22 mouse cellular contexts compared by ENCODE assay signal in the genomic region with DNA sequence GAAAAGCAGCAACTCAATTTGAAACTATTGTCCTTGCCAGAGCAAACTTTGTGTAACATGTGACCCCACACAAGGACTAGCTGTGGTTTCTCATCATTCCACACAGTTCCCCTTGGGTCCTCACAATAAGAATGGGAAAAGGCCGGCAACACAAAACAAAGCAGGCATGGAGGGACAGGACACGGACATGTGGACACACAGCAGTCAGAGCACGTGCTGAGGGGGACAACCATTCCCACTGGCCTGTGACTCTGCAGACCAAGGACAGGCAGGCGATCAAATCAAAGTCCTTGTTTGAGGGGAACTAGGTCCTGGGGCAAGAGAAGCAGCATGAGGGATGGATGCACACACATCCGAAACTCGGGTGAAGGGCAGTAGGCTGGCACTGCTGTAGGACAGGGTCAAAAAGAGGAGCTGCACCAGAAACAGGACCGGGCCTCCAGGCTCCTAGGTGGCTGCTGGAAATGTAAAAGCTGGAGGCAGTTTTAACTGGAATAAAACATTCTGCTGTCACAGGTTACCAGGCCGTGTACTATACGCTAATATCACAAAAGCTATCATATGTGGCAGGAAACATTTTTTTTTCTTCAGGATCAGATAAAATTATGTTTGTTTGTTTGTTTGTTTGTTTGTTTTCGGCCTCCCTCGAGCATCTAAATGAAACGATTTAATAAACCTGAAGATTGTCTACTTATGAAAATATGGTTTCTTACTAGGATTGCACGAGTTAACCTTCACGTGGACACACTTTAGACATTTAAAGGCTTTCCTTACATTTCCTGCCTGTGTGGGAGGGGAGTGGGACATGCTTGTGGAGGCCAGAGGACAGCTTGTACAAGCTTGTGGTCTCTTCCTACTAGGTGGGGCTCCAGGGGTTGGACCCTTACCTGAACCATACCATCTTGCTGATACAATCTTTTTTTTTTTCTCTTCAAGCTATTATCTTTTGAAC.
"Had no signal": no experiment of that assay in that cellular context is flagged by ENCODE, and none has a peak within 500 bp of the region (broad histone marks: within the 10 kb centered on the region; RNA-seq: fewer than 3 reads in every experiment).

No protein-coding gene starts in this region.

- H3K9me3 ChIP-seq: heart, embryonic 10.5 days; heart, embryonic 12.5 days; hindbrain, embryonic 10.5 days; hindbrain, embryonic 12.5 days; hindbrain, embryonic 15.5 days; intestine, embryonic 15.5 days; limb, embryonic 10.5 days; limb, embryonic 12.5 days had no signal

- H3K27me3 ChIP-seq: heart, embryonic 12.5 days; hindbrain, embryonic 12.5 days; hindbrain, embryonic 15.5 days; intestine, embryonic 15.5 days; limb, embryonic 12.5 days had no signal

- H3K27ac ChIP-seq: heart, embryonic 10.5 days; hindbrain, embryonic 10.5 days; hindbrain, embryonic 12.5 days; hindbrain, embryonic 15.5 days; intestine, embryonic 15.5 days; left cerebral cortex, adult 2 months; limb, embryonic 10.5 days; limb, embryonic 12.5 days had no signal

- DNase-seq: gastrocnemius, postnatal 14 days; gastrocnemius, postnatal 36 days; heart, adult 11 months; heart, postnatal 10 days; heart, postnatal 4 days; kidney, adult 18-20 months; kidney, adult 8-10 months; kidney, postnatal 10 days; kidney, postnatal 25 days; kidney, postnatal 4 days; liver had no signal

- H3K4me3 ChIP-seq: heart, embryonic 10.5 days; heart, embryonic 12.5 days; hindbrain, embryonic 10.5 days; hindbrain, embryonic 12.5 days; hindbrain, embryonic 15.5 days; intestine, embryonic 15.5 days; left cerebral cortex, adult 2 months; limb, embryonic 10.5 days; limb, embryonic 12.5 days had no signal

- H3K9ac ChIP-seq: heart, embryonic 12.5 days; hindbrain, embryonic 12.5 days; hindbrain, embryonic 15.5 days; intestine, embryonic 15.5 days; limb, embryonic 12.5 days had no signal

- ATAC-seq: intestine, embryonic 15.5 days; intestine, postnatal 0 days had no signal

- H3K4me2 ChIP-seq: heart, embryonic 12.5 days; hindbrain, embryonic 12.5 days; hindbrain, embryonic 15.5 days; intestine, embryonic 15.5 days; limb, embryonic 12.5 days; liver, embryonic 11.5 days had no signal

- H3K36me3 ChIP-seq: intestine, embryonic 15.5 days; limb, embryonic 10.5 days; limb, embryonic 12.5 days had no signal

- H3K4me1 ChIP-seq: heart, embryonic 10.5 days; heart, embryonic 12.5 days; hindbrain, embryonic 15.5 days; intestine, embryonic 15.5 days; limb, embryonic 10.5 days; limb, embryonic 12.5 days had no signal
